Mouse (Mus musculus): ENCODE data around the gene Vat1. TPM values are rescaled to one million over a fixed set of nuclear protein-coding genes. Genes with fewer than 3 reads are reported as not detected.
"Not testable (repeated sequence)": the region's sequence is repeated elsewhere in the genome, so short reads cannot be mapped to it uniquely, and the experiment has no call there.

Gene Vat1
- polyA plus RNA-seq, 1 experiment from 2014 or later, result 31.6 TPM

GRCm38 (mm10) chr11:101441450-101442126 is 24.4 kb downstream of the Vat1 start:
- Histone ChIP-seq H3K36me3 (ENCODE audit: control insufficient read depth, insufficient read depth, low read length) (peaks cover 32% of the 10 kb centered on the region), H3K4me3 (ENCODE audit: control insufficient read depth in 1 of 2, insufficient read depth in 1 of 2, low read depth in 1 of 2, low read length in 2 of 2) (peak overlapping the region; percentile 28 to 90), H3K4me2 (ENCODE audit: low read length) (peak overlapping the region; percentile 53), H3K4me1 (ENCODE audit: control insufficient read depth in 2 of 2, insufficient read depth in 2 of 2, low read length in 2 of 2) (peaks cover 2 to 10% of the 10 kb centered on the region in 2 experiments; a peak in 2 of 4 replicates), H3K9ac (ENCODE audit: low read length) (0 out of 2 replicates have a peak overlapping the region, but pooled peaks have one; percentile 54)
- H3K9me3 ChIP-seq (ENCODE audit: control insufficient read depth, low read length); H3K27ac ChIP-seq (replicated peaks in 1 of 2; ENCODE audit: control insufficient read depth in 1 of 2, insufficient read depth in 1 of 2, low read depth in 2 of 2, low read length in 2 of 2); H3K27me3 ChIP-seq (ENCODE audit: control insufficient read depth, insufficient read depth, low read length); ATAC-seq (ENCODE audit: insufficient number of reproducible peaks, insufficient read depth, low FRiP score, low read depth): not testable (repeated sequence)
- WGBS, result 37% methylated on average over 15 of the region's 15 CpGs

- not testable (repeated sequence) for H3K27me3 ChIP-seq (ENCODE audit: control insufficient read depth, insufficient read depth, low read length); H3K4me3 ChIP-seq (ENCODE audit: control insufficient read depth in 1 of 2, insufficient read depth in 1 of 2, low read depth in 1 of 2, low read length in 2 of 2); H3K9ac ChIP-seq (ENCODE audit: low read length); H3K27ac ChIP-seq (replicated peaks in 1 of 2; ENCODE audit: control insufficient read depth in 1 of 2, insufficient read depth in 1 of 2, low read depth in 2 of 2, low read length in 2 of 2); H3K4me1 ChIP-seq (ENCODE audit: control insufficient read depth in 2 of 2, insufficient read depth in 2 of 2, low read length in 2 of 2); ATAC-seq (ENCODE audit: insufficient number of reproducible peaks, insufficient read depth, low FRiP score, low read depth); H3K9me3 ChIP-seq (ENCODE audit: control insufficient read depth, low read length); H3K4me2 ChIP-seq (ENCODE audit: low read length)
- H3K36me3 ChIP-seq (ENCODE audit: control insufficient read depth, insufficient read depth, low read length), result peaks cover 30% of the 10 kb centered on the region
- 51% methylated on average over 3 of the region's 3 CpGs for WGBS
Measured at GRCm38 (mm10) chr11:101438006-101438405, 28.0 kb downstream of the Vat1 start.

- ATAC-seq (ENCODE audit: insufficient number of reproducible peaks, insufficient read depth, low FRiP score, low read depth), result no peak
- H3K9ac ChIP-seq (ENCODE audit: low read length), result no peak overlapping the region
- WGBS, result 87% methylated on average over 4 of the region's 4 CpGs
Measured at GRCm38 (mm10) chr11:101436916-101437315, 29.1 kb downstream of the Vat1 start.

GRCm38 (mm10) chr11:101435831-101436230 is 30.2 kb downstream of the Vat1 start:
- 74% methylated on average over 4 of the region's 4 CpGs for WGBS
- ATAC-seq (ENCODE audit: insufficient number of reproducible peaks, insufficient read depth, low FRiP score, low read depth), result no peak
- Histone ChIP-seq H3K9me3 (ENCODE audit: control insufficient read depth, low read length) (no peaks in the 10 kb centered on the region), H3K4me2 (ENCODE audit: low read length) (no peak overlapping the region), H3K9ac (ENCODE audit: low read length) (no peak overlapping the region), H3K4me1 (ENCODE audit: control insufficient read depth in 2 of 2, insufficient read depth in 2 of 2, low read length in 2 of 2) (no peaks in the 10 kb centered on the region), H3K36me3 (ENCODE audit: control insufficient read depth, insufficient read depth, low read length) (peaks cover 50% of the 10 kb centered on the region), H3K4me3 (ENCODE audit: control insufficient read depth in 1 of 2, insufficient read depth in 1 of 2, low read depth in 1 of 2, low read length in 2 of 2) (no peak overlapping the region), H3K27ac (replicated peaks in 1 of 2; ENCODE audit: control insufficient read depth in 1 of 2, insufficient read depth in 1 of 2, low read depth in 2 of 2, low read length in 2 of 2) (no peak overlapping the region), H3K27me3 (ENCODE audit: control insufficient read depth, insufficient read depth, low read length) (no peaks in the 10 kb centered on the region)

More at GRCm38 (mm10) chr11:101436916-101437315, 29.1 kb downstream of the Vat1 start:
- Histone ChIP-seq H3K27me3 (ENCODE audit: control insufficient read depth, insufficient read depth, low read length) (no peaks in the 10 kb centered on the region), H3K9me3 (ENCODE audit: control insufficient read depth, low read length) (no peaks in the 10 kb centered on the region), H3K27ac (replicated peaks in 1 of 2; ENCODE audit: control insufficient read depth in 1 of 2, insufficient read depth in 1 of 2, low read depth in 2 of 2, low read length in 2 of 2) (no peak overlapping the region), H3K4me1 (ENCODE audit: control insufficient read depth in 2 of 2, insufficient read depth in 2 of 2, low read length in 2 of 2) (no peaks in the 10 kb centered on the region), H3K4me3 (ENCODE audit: control insufficient read depth in 1 of 2, insufficient read depth in 1 of 2, low read depth in 1 of 2, low read length in 2 of 2) (no peak overlapping the region), H3K4me2 (ENCODE audit: low read length) (no peak overlapping the region), H3K36me3 (ENCODE audit: control insufficient read depth, insufficient read depth, low read length) (peaks cover 39% of the 10 kb centered on the region)

- Histone ChIP-seq H3K9me3 (ENCODE audit: control insufficient read depth, low read length) (no peaks in the 10 kb centered on the region), H3K36me3 (ENCODE audit: control insufficient read depth, insufficient read depth, low read length) (peaks cover 68% of the 10 kb centered on the region), H3K4me1 (ENCODE audit: control insufficient read depth in 2 of 2, insufficient read depth in 2 of 2, low read length in 2 of 2) (no peaks in the 10 kb centered on the region), H3K9ac (ENCODE audit: low read length) (no peak overlapping the region), H3K27ac (replicated peaks in 1 of 2; ENCODE audit: control insufficient read depth in 1 of 2, insufficient read depth in 1 of 2, low read depth in 2 of 2, low read length in 2 of 2) (no peak overlapping the region), H3K4me2 (ENCODE audit: low read length) (no peak overlapping the region), H3K27me3 (ENCODE audit: control insufficient read depth, insufficient read depth, low read length) (no peaks in the 10 kb centered on the region), H3K4me3 (ENCODE audit: control insufficient read depth in 1 of 2, insufficient read depth in 1 of 2, low read depth in 1 of 2, low read length in 2 of 2) (no peak overlapping the region)
- WGBS, result 86% methylated on average over 13 of the region's 13 CpGs
- ATAC-seq (ENCODE audit: insufficient number of reproducible peaks, insufficient read depth, low FRiP score, low read depth), result no peak
Measured at GRCm38 (mm10) chr11:101433396-101433795, 32.6 kb downstream of the Vat1 start.

- 87% methylated on average over 9 of the region's 9 CpGs for WGBS
- Histone ChIP-seq H3K9me3 (ENCODE audit: control insufficient read depth, low read length) (no peaks in the 10 kb centered on the region), H3K27ac (replicated peaks in 1 of 2; ENCODE audit: control insufficient read depth in 1 of 2, insufficient read depth in 1 of 2, low read depth in 2 of 2, low read length in 2 of 2) (no peak overlapping the region), H3K4me3 (ENCODE audit: control insufficient read depth in 1 of 2, insufficient read depth in 1 of 2, low read depth in 1 of 2, low read length in 2 of 2) (no peak overlapping the region), H3K27me3 (ENCODE audit: control insufficient read depth, insufficient read depth, low read length) (no peaks in the 10 kb centered on the region), H3K4me2 (ENCODE audit: low read length) (no peak overlapping the region), H3K9ac (ENCODE audit: low read length) (no peak overlapping the region), H3K36me3 (ENCODE audit: control insufficient read depth, insufficient read depth, low read length) (peaks cover 71% of the 10 kb centered on the region), H3K4me1 (ENCODE audit: control insufficient read depth in 2 of 2, insufficient read depth in 2 of 2, low read length in 2 of 2) (peaks cover 0 to 6% of the 10 kb centered on the region in 2 experiments; a peak in 2 of 4 replicates)
- ATAC-seq (ENCODE audit: insufficient number of reproducible peaks, insufficient read depth, low FRiP score, low read depth), result no peak
Measured at GRCm38 (mm10) chr11:101431327-101431726, 34.7 kb downstream of the Vat1 start.

- Histone ChIP-seq H3K9ac (ENCODE audit: low read length) (peak overlapping the region; percentile 87), H3K4me1 (ENCODE audit: control insufficient read depth in 2 of 2, insufficient read depth in 2 of 2, low read length in 2 of 2) (peaks cover 3 to 21% of the 10 kb centered on the region in 2 experiments), H3K9me3 (ENCODE audit: control insufficient read depth, low read length) (no peaks in the 10 kb centered on the region), H3K36me3 (ENCODE audit: control insufficient read depth, insufficient read depth, low read length) (peaks cover 33% of the 10 kb centered on the region), H3K27ac (replicated peaks in 1 of 2; ENCODE audit: control insufficient read depth in 1 of 2, insufficient read depth in 1 of 2, low read depth in 2 of 2, low read length in 2 of 2) (no peak overlapping the region), H3K27me3 (ENCODE audit: control insufficient read depth, insufficient read depth, low read length) (no peaks in the 10 kb centered on the region), H3K4me3 (ENCODE audit: control insufficient read depth in 1 of 2, insufficient read depth in 1 of 2, low read depth in 1 of 2, low read length in 2 of 2) (peak overlapping the region; percentile 11 to 83; a peak in 3 of 4 replicates), H3K4me2 (ENCODE audit: low read length) (peak overlapping the region; percentile 91)
- ATAC-seq (ENCODE audit: insufficient number of reproducible peaks, insufficient read depth, low FRiP score, low read depth), result no peak
- 53% methylated on average over 8 of the region's 8 CpGs for WGBS
Measured at GRCm38 (mm10) chr11:101426165-101426564, 39.9 kb downstream of the Vat1 start.
